Mouse (Mus musculus) cortical plate, adult 2 months (tissue): ENCODE measurements at regions not wholly inside any gene's neighbourhood (a gene's known extent, or its start where the extent isn't known, plus 50 kb on each side); places are given as distances from the start of the nearest gene placed in this dataset.

Experiments used
- CTCF ChIP-seq: fragments of 200-500 bp; IDR thresholded peaks from 2 replicates; pipeline ENCODE4 v1.5.1; 2011; ENCODE audit warnings: mild to moderate bottlenecking, control low read depth, low read length; ENCODE audit not compliant: insufficient read depth; ENCODE audit errors: extremely low read depth
- POLR2A ChIP-seq: fragments of 200-500 bp; IDR thresholded peaks from 2 replicates; pipeline ENCODE4 v1.6.1; 2011; ENCODE audit warnings: mild to moderate bottlenecking, low read length, control low read depth; ENCODE audit not compliant: insufficient read depth; ENCODE audit errors: extremely low read depth

DNA sequence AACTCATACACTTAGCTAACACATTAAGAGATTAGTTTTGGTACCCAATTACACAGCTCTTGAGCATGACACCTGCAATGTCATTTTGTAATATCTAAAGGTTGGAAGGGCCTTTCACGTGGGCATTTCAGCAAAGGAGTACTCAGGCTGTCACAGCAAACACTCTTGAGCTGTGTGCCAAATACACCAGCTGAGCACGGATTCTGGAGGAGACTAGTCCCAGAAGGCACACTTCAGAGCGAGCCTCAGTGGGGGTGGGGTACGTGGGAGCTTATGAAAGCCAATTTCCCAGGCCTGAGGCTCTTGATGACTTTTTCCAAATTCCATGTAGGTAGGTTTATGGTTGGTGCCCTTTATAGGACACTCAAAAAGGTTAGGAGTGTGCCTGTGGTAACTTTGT is 218.1 kb downstream of the Rybp start:
- no peak for TF ChIP-seq CTCF
- TF ChIP-seq POLR2A, result no peak
